Mouse (Mus musculus): Measurements from ENCODE around the gene Cenpe.
A peak's percentile ranks its signal among the peaks of the same experiment; 100 is the strongest.
"Not testable (repeated sequence)": the region's sequence is repeated elsewhere in the genome, so short reads cannot be mapped to it uniquely, and the experiment has no call there.

Gene Cenpe

DNA sequence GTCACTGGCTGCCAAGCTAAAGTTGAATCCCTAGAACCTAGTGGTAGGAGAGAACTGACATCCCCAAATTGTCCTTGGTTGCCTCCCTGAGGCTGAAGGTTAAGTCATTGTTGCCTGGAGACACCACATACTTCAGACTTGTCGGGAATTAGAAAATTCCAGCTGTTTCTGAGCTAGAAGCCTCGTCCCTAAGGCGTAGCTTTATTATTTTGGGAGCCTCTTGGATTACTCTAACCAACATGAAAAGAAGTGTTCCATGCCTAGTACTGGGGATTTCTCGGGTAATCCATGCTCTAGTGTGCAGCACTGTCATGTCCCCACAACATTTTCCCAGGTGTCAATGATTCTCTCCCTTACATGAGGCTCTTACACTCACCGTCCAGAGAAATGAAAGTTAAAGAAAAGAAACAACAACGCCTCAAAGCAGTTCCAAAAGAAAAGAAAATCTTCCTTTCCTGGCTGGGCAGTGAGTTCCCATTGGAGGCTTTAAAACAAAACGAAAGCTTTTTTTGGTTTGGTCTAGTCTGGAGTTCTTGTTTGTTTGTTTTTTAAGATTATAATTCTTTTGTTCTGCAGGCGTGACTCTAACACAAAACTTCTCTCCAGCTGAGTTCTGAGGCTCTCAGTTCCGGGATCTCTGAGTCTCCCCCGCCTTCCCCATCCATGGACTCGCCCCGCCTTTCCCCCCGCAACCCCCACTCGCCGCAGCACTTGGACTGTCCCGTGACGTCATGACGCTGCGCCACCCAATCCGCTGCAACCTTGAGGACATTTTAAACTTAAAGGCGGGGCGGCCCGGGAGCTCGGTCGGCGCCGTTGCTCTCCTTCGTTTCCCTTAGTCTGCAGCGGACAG lies at the start of gene Cenpe:
Cenpe (plus strand) TSS at position 733 of the 853 bp plus-strand sequence.
- DNase-seq (ENCODE audit: low read depth, low spot score): peak; percentile 96

DNA sequence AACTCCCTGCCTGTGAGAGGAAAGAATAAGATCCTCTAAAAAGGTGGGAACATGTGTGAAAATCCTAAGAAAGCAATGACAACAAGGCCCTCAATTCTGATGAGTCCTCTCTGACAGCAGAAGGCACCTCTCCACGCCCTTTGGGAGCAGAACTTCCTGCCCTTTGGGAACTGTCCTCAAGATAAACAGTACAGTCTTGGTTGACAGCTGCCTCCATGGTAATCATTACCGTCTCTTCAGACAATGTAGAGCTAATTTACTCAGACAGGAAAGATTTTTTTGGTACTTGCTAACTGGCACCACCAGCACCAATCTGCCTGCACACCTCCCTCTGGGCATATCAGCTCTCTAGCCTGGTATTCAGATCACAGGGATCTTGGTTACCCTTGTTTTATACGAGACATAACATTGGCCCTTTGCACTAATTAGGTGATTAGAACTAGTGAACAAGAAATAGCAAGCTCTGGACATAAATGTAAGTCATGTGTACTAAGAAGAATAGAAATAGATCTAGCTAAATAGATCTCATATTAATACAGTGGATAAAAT lies 40.4 kb upstream of the Cenpe start:
- no peak for DNase-seq (ENCODE audit: low read depth, low spot score)

DNA sequence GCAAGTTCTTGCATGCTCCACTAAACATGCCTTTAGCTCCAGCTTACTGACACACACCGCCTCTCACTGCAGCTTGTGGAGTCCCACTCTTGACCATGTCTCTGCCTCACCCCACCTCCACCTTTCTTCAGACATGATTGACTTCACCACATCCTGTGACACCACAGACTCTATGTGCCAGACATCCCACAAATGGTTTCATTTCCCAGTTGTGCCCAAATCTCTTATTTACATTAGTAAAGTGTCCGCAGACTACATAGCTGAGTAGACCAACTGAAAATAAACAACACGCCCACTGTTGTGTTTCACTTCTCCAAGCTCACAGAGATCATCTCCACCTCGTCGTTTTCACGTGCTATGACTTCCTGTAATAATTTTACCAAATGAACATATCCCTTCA lies 20.5 kb upstream of the Cenpe start:
- DNase-seq (ENCODE audit: low read depth, low spot score): no peak

DNA sequence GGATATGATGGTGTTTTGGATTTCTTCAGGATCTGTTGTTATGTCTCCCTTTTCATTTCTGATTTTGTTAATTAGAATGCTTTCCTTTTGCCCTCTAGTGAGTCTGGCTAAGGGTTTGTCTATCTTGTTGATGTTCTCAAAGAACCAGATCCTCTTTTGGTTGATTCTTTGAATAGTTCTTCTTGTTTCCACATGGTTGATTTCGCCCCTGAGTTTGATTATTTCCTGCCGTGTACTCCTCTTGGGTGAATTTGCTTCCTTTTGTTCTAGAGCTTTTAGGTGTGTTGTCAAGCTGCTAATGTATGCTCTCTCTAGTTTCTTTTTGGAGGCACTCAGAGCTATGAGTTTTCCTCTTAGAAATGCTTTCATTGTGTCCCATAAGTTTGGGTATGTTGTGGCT lies 14.3 kb upstream of the Cenpe start:
- DNase-seq (ENCODE audit: low read depth, low spot score): not testable (repeated sequence)

DNA sequence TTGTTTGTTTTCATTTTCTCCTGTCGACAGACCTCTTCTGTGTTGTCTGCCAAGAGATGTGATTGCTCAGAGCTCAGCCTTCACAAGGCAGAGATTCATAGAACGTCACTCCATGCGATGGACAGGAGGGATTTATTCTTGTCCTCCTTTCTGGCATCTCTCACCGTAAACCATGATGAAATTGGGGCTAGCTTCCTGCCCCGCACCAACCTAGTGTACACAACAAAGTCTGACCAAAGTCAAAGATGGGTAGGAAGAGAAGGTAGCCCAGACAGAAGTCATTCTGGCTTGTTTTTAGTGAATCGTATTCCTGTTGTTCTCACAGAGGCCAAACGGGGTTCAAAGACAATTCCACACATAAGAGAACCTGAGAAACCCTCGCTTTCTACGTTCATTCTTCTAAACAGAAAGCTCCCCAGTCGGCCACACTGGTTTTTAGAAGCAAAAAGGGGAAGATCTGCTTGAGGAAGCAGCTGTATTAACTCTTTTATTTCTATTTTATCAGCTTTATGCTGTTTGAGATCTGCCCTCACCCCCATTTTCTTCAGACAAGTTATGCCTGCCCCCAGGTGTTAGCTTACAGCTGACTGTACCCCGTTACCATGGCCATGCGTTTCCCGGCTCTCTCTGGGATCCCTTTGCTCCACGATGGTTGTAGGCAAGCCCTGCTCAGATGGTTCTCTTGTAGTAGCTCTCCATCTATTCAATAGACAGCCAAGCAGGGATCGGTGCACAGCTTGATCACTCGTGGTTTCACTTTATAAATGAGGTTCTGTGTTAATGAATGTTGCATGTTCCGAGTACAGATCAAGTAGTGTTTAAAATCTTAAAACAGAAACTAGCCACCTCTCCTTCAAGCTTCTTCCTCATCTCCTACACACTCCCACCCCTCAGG lies 11.7 kb upstream of the Cenpe start:
- DNase-seq (ENCODE audit: low read depth, low spot score): no peak

DNA sequence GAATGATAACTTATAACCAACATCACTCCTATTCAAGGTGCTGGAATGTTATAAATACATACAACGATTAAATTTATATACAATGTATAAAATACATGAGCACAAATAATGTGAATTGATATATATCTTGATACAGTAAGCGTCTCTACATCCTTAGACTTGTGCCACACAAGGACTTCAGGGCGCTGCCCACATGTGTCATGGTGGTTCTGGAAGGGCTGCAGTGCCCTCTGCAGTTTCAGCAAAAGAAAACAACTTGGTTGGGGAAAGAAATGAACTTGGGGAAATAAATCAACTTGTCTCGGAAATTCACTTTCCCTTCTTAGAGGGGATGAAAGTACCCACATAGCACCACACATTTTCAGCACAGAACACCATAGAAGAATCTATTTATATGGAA lies 5.7 kb upstream of the Cenpe start:
- DNase-seq (ENCODE audit: low read depth, low spot score): peak; percentile 82

DNA sequence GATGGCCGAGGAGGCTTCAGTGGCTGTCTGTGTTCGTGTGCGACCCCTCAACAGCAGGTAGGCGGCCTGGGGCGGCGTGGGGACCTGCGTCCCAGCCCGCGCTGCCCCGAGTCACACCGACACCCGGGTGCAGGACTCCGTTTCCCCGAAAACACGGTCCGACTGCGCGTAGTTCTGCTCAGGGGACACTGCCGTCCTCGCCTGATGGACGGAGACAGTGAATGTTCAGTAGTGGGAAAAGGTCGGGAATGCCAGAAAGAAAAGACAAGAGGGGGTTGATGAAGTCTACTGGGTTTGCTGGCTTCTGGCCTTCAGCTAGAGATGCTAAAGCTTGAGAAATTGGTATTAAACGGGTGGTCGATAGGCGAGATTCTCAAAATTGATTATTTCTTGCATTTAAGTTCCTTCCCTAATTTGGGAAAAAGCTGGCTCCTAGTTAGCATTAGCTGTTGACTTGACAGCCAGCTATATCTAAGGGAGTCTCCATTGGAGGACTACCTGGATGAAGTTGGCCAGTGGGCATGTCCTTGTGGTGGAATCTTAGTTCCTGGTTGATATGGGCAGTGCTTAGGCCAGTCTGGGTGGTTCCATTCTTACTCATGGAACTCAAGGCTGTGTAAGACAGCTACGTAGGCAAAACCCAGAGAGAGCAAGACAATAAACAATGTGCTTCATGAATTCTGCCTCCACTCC lies 467 bp downstream of the Cenpe start:
- DNase-seq (ENCODE audit: low read depth, low spot score): no peak

DNA sequence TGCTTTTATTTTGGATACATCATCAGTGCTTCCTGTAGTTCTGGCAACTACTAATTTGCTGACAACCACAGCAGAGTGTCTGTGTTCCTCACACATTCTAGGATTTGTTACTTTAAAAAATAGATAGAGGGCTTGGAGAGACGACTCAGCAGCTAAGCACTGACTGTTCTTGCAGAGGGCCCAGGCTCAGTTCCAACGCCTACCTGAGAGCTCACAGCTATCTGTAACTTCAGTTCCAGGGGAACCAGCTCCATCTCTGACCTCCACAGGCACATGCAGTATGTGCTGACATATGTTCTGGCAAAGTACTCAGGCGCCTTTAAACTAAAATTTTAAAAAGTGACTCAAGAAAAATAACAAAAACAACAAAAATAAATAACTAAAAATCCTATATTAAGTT lies 19.7 kb downstream of the Cenpe start:
- peak; percentile 47 for DNase-seq (ENCODE audit: low read depth, low spot score)

DNA sequence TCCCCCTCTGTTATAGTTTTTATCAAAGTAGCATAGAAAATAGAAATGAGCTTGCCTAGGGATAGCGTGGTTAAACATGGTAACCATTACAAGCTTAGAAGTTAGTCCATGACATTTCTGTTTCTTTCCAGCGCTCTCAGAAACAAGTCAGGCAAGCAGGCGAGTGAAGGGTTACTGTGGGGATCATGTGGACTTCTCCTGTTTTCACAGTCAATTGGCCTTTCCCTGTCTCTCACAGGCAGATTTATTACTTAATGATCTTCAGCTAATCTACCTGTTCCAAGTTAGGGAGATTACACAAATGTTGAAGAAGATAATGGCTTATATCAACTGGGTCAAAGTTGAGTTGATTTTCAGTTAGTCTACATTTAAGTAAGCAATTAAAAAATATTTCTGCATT lies 20.1 kb downstream of the Cenpe start:
- no peak for DNase-seq (ENCODE audit: low read depth, low spot score)

DNA sequence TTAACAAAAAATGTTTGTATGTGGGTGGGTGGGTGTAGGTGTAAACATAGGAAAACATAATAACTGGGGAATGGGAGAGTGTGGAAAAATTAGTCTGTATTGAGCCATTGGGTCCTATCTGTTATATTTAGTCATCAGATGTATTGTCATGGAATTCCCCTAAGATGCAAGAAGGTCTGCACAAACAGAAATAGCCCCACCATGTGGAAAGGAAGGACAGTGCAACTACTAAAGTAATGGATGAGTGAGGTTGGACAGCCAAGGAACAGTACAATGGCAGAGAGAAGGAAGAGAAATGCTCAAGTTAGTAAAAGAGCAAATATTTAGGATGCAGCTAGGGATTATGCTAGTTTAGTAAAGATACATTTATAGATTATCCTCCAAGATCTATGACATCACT lies 33.4 kb downstream of the Cenpe start:
- DNase-seq (ENCODE audit: low read depth, low spot score): peak; percentile 43

DNA sequence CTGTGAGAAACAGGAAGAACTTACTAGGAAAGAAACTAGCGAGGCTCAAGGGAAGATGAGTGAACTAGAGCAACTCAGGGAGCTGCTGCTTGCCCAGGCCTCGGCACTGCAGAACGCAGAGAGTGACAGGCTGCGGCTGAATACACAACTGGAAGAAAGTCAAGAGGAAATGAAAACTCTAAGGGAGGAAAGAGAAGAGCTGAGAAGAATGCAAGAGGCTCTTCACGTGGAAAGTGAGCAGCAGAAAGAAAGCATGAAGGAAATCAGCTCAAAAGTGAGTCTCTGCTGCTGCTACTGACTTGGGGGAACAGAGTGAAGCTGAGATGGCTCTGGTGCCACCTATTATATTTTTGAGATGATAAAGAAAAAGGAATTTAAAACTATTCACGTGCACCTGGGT lies 34.5 kb downstream of the Cenpe start:
- no peak for DNase-seq (ENCODE audit: low read depth, low spot score)

DNA sequence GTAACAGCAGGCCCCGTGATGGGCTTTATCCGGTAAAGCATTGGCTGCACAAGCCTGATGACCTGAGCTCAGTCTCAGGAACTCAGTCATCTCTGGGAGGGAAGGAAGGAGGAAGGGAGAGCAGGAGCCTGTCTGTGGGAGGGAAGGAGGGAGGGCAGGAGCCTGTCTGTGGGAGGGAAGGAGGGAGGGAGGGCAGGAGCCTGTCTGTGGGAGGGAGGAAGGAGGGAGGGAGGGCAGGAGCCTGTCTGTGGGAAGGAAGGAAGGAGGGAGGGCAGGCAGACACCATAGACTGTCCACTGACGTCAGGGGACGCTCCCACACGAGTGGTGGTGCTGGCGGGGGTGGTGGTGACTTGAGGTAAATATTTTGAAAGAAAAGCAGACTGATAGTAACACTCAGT lies 36.8 kb downstream of the Cenpe start:
- no peak for DNase-seq (ENCODE audit: low read depth, low spot score)

DNA sequence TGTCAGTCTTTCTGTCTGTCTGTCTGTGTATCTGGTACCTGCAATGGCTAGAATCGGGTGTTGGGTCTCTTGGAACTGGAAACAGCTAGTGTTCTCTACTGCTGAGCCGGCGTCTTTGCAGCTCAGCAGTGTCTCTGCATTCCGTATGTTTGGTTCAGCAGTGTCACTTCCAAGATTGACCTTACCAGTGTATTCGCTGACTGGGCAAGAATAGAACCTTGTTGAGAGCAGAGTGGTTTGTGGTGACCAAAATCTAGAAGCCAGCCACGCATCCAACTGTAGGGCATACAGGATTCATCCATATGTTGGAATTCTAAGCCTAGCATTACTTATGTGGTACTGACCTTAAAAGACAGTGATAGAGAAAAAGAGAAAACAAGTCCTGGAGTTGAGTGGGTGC lies 39.5 kb downstream of the Cenpe start:
- DNase-seq (ENCODE audit: low read depth, low spot score): no peak

DNA sequence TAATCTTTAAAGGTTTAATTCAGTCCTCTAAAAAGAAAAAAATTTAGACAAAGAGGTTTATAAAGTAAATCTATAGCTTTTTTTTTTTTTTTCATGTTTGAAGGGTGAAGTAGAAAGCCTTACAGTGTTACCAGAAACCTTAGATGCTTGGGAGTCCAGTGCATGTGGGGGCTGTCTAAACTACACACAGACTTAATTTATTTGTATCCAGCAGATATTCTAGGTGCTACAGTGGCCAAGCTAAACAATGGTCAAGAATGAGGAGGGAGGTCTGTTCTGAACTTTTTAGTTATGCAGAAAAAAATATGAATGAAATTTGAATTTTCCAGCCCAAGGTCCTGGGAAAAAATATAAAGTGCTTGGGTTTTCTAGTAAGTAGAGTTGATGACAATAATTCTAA lies 42.4 kb downstream of the Cenpe start:
- no peak for DNase-seq (ENCODE audit: low read depth, low spot score)

DNA sequence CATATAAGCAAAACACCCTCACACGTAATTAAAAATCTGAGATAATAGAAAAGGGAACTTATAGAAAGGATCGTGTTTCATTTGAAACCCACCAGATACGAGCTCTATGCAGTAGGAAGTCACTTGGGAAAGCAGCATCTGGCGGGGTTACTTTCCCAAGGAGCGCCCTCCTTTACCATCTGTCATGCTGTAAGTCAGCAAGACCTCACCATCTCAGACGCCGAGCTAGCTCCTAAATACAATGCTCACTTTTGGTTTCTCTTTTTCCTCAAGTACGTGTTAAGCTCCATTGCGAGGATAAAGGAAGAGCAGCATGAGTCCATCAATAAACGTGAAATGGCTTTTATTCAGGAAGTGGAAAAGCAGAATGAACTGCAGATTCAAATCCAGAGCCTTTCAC lies 46.6 kb downstream of the Cenpe start:
- DNase-seq (ENCODE audit: low read depth, low spot score): peak; percentile 23

DNA sequence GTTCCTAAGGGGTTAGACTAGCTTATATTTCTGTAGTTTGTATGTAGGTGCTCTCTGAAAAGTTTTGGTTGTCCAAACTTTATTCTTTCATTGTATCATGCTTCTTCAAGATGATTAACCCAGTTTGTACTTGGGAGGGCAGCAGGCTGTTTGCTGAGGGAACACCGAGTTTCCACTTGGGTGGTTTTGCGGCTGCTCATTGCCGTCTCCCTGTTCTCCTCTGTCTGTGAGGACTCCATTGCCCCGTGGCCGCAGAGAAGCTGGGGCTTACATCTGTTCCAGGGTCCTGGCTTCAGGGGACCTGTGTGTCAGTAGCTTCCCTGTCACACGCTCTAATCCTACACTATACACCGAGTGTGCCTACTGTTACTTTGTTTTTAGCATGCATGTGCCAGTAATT lies 47.9 kb downstream of the Cenpe start:
- no peak for DNase-seq (ENCODE audit: low read depth, low spot score)

DNA sequence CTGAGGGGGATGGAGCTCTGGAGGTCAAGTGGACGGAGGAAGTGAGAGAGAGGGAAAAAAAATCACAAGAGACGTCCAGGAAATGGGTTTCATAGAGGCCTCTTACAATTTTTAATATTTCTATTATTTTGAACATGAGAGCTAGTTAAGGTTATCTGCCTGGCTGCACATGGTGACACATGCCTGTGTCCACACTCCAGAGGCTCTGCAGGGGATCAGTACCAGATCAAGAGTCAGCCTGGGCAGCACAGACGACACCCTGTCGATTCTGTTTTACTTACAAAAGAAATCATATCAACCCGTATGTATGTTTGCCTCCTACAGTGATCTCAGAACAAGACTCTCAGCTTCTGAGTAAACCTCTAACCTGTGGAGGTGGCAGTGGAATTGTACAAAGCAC lies 56.3 kb downstream of the Cenpe start:
- DNase-seq (ENCODE audit: low read depth, low spot score): no peak

DNA sequence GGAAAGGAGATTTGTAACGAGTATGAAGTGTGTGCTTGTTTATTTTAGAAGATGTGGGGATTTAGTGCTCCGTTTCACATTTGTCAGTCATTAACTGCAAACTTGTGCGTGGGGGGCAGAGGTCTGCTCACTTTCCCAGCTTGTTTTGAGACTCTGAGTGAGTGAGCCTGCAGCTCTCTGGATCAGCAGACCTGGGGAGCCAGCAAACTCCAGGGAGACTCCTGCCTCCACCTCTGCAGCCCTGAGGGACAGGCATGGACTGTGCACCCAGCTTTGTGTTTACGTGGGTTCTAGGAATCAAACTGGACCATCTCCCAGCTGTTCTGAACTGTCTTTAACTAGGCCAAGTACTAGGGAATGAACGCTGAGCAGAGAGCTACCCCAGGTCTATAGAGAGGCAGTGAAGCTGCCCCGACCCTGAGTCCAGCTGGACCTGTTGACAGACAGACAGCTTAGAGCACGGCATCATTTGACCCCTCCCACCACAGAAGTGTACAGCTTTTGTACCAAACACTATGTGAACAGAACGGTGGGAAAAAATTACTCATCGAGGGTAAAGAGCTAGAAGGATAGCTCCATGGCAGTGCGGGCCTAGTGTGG lies 57.2 kb downstream of the Cenpe start:
- no peak for DNase-seq (ENCODE audit: low read depth, low spot score)

DNA sequence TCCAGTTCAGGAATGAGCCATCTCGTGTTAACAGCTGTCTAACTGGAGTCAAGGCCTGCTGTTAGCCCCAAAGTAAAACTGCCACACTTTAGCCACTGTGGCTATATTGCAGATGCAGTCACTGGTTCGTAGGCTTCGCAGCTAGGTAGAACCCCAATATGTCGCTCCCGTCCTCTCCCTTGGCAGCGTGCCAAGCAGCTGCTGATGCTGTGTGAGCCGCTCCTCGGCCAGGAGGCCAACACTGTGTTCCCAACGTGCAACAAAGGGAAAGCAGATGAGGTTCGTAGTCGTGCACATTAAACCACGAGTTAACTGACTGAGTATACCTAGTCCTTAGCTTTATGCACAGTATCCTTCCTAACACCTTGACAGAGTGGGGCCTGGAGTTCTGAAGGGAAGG lies 60.3 kb downstream of the Cenpe start:
- DNase-seq (ENCODE audit: low read depth, low spot score): no peak

DNA sequence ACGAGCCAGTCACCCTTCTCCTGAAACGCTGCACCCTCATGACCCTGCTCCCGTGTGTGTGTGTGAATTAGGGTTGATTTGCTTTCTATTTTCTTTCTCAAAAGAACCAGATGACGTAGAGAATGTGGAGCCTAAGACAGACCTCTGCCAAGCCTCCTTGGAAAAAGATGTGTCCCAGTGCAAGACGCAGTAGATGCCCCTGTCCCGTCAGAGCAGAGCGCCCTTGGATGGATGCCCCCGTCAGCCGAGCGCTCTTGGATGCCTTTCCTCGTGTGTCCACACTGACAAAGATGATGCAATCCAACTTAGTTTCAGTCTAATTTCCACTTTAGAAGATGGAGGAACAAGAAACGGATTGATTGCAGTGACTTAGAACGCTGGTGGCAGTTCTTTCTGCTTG lies 60.7 kb downstream of the Cenpe start:
- DNase-seq (ENCODE audit: low read depth, low spot score): no peak

DNA sequence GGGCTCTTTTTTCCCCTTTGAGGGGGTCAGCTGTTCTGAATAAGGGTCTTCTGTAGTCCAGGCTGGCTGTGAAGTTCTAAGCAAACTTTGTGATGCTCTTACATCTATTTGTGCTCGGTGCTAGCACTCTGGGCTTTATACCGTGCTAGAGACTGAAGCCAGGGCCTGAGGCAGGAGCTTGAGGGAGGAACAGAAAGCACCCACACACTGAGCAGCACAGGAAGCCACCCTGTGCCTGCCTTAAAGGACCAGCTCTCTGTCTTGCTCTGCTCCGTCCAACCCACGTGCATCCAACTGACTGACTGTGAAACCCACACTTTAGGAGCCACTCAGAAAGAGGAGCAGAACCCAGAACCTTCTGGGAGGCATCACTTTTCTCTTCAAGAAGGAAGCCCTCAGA lies 67.8 kb downstream of the Cenpe start:
- no peak for DNase-seq (ENCODE audit: low read depth, low spot score)
